Mouse (Mus musculus) cerebellum, adult 8-10 months (tissue): ENCODE results near the gene Zfp488.

Source experiments
- DNase-seq: peaks from one replicate; pipeline ENCODE4 v3.0.0; 2022

Zfp488 gene

DNA sequence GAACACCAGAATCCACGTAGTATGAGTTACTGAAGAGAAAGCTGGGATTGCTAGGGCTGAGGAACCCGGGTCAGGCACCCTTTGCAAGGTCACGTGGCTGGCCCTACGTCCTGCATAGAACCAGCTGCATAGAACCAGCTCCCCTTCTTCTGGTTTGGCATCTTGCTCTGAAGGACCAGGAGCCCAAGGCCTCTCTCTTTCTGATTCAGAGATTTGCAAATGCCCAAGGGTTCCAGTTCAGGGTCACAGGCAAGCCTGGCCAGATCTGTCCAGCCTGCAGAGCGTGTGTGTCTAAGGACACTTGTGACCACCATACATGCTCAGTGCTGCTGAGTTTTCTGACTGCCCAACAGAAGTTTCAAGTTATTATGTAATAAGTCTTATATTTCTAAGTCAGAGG is 36.3 kb downstream of the Zfp488 start:
- no peak for DNase-seq

DNA sequence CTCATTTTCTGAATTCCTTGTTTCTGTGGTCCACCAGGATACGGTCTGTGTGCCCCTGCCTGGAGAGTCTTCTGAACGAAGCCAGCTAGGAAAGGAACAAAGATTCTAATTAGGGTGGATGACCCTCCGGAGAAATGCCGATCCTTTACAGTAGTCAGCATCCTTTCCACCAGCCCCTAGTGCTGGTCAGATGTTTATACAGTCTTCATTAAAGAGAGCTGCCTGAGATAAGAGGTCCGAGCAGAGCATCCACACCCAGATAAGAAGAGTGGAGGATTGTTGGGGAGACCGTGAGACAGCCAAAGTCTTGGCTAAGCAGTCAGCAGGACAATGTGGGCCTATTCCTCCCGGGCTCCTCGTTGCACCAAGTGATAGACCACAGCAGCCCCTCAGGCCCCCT is 37.8 kb downstream of the Zfp488 start, which contains the start of gene Gdf2:
Gene Gdf2 (plus strand): TSS at position 301 of the 400 bp plus-strand sequence.
- DNase-seq: no peak

DNA sequence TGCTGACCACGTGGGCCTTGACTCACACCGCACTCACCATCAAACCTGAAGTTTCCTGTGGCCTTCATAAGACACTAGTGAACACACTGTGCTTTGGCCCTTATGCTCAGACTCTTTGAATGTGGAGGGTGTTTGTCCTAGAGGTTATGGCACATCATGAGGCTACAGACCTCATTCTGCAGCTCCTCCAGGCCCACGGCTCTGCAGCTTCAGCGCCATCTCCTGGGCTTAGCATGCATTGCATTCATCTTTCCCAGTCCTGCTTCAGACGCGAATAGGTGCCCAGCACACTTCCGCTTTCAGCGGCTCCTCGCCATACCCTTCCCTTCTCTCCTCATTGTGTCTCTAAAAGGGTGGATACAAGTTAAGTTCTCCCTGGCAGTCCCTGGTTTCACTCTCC is 39.4 kb downstream of the Zfp488 start:
- peak; percentile 57 for DNase-seq

DNA sequence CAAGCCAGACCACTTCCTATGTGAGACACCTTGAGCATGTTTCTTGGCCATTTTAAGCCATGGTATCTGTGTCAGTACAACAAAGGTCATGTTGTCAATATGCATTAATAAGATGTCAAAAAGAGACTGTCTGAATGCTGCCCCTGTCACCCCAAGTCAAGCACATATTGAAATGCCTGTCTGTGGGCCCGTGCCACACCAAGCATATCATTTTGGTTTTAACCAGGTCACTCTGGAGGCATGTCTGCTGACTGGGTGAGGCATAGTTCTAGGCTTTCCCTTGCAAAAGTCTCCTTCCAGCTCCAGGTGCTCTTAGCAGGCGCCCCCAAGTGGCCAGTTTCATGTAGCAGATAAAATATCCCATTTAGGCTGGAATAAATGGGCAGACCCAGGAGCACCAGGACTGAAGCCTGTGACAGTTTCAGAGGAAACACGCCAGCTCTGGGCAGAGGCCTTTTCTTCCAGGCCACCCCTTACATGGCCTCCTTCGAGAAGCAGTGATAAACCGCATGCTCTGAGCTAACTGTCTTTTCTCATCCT is 44.7 kb downstream of the Zfp488 start:
- DNase-seq: peak; percentile 38

DNA sequence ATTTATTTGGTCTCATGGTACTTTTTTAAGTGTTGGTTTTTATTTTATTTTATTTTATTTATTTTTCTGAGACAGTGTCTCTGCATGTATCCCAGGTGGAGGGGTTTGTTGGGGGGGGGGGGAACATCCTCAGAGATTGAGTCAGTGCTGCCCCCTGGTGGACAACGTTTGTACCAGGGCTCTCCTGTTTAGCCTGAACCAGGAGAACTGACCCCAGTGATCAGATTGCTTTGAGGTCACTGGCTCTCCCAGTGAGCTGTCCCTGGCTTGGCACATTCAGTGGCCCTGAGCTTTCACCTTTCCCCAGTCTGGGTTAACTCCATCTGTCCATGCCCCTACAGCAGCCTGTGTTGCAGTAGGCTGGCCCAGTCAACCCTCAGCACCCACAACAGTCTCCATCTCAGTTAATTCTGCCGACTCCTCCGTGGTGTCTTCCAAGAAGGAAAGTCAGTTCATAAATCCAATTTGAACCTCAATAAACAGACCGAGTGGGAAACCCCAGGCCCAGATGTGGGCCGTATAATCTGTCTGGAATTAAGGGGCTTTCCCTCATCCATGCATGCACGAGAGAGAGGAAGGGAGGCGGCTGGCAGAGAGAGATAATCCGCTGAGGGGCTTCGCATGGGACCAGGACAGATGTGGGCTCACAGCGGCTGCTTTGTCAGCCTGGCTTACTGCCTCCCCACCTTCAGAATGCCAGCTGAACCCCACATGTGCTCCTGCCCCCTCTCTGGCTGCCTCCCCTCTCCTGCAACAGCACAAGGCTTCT is 45.4 kb downstream of the Zfp488 start:
- peak; percentile 37 for DNase-seq

DNA sequence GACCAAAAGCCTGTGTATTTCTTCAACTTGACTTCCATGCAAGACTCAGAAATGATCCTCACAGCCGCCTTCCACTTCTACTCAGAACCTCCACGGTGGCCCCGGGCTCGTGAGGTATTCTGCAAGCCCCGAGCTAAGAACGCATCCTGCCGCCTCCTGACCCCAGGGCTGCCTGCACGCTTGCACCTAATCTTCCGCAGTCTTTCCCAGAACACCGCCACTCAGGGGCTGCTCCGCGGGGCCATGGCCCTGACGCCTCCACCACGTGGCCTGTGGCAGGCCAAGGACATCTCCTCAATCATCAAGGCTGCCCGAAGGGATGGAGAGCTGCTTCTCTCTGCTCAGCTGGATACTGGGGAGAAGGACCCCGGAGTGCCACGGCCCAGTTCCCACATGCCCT is 46.7 kb downstream of the Zfp488 start:
- no peak for DNase-seq

DNA sequence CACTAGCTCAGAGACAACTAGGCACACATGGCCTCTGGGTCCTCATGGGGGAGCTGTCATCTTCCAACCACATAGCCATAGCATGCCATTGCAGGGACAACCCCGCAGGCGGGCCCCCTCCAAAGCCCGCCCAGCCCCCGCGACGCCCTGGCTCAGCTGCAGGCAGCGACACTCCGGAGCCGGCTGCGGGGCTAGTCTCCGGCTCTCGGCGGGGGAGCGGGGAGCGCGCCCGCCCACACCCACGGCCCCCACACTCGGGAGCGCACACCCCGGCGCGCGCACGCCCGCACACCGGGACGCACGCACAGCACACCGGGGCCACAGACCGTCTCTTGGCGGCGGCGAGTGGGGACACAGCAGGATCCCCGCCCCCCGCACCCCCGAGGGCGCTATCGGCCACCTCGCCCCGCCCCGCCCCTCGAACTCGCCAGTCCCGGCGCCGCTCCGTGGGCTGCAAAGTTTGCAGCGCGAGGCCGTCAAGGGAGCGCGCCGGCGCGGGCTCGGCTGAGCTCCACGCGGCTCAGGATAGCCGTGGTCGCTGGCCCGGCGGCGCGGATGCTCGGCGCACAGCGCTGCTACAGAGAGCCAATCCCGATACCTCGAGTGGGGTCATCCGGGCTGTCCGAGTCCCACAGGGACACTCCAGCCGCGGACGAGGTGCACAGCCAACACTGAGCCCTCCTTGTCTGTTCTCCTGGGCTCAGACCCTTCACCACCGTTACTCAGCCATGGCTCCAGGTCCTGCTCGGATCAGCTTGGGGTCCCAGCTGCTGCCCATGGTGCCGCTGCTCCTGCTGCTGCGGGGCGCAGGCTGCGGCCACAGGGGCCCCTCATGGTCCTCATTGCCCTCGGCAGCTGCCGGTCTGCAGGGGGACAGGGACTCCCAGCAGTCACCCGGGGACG is 55.1 kb downstream of the Zfp488 start, which contains the start of gene Gdf10:
Gene Gdf10 (plus strand): TSS at position 420 of the 903 bp plus-strand sequence.
- no peak for DNase-seq

DNA sequence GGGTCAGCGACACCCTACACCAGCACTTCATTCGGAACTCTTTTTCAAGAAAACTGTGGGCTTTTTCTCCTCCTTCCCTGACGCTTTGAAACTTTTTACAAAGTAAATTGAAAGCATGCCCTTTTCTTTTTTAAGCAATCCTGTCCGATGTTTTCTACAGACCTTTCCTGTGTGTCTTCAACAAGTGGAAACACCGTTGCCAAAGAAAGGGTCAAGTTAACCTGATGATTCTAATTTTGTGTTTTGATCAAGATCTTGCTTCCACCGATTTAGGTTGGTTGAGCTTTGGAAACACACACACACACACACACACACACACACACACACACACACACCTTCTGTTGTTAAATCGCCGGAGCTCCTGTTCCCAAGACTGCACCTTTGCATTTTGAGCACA is 55.8 kb downstream of the Zfp488 start:
- DNase-seq: no peak

DNA sequence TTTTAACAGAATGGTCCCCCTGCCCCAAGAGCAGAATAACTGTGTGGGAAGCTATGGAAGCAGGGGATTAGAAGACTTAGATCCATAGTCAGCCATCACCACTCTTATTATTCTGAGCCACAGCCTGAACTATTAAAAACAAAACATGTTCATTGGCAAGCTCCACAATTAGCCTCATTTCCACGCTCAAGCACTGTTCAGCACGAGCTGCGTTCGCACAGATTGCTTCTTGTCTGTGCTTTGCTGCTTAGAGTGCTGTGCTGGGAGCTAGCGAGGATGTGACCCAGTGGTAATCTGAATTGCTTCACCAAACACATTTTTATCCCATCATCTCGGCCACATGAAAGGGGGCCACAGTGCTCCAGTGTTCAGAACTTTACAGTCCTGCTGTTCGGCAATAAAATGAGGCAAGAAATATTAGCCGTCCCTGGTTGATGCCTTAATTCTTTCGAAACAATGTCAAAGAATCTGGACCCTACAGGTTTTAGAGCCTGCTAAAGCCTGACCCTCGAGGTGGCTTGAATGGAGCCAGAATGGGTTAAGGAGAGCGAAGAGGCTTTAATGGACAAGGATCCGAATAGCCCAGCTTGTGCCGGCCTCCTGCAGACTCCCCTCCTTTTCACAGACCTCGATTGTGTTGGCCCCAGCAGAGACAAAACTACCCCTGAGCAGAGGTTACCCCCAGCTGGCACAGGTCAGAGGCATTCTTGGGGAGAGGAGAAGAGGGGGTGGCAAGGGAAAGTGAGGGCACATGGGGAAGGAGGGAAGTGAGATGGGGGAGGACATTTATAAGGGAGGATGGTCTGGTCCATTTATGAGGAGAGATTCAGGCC is 57.6 kb downstream of the Zfp488 start:
- no peak for DNase-seq
